Mouse (Mus musculus): ENCODE measurements around the gene Ttl.

DNA sequence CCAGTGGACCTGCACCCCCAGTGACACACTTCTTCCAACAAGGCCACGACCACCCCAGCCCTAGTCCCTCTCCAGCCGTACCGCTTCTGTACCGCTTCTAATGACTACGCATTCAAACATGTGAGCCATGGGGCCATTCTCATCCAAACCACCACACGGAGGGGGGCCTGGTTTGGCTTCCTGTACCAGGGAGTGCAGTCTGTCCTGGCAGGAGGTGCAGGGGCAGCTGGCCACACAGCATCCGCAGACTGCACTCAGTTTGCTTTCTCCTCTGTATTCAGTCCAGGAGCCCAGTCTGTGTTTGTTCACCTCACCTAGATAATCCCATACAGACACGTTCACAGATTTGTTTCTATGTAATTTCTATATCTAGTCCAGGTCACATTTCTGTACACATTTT is 56.2 kb downstream of the Ttl start:
- no peak for TF ChIP-seq CTCF (IDR thresholded peaks at IDR 0.05; ENCODE audit: borderline replicate concordance, control insufficient read depth, extremely low read depth, insufficient read depth, low read length, poor library complexity)
- no peak for TF ChIP-seq POLR2A (IDR thresholded peaks at IDR 0.05; ENCODE audit: control insufficient read depth, extremely low read depth, insufficient read depth, low read length, poor library complexity)
